Mouse (Mus musculus) midbrain, postnatal 0 days (tissue): ENCODE measurements around the gene Prm2. TPM values are rescaled to one million over a fixed set of nuclear protein-coding genes. Genes with fewer than 3 reads are reported as not detected.
A peak's percentile ranks its signal among the peaks of the same experiment; 100 is the strongest.

Experiments
- ATAC-seq: fragments of 200-750 bp; cut with Nextera tagmentation; 2 replicates; pipeline ENCODE4 v1.8.0; 2017; ENCODE audit warnings: moderate number of reproducible peaks, mild to moderate bottlenecking, moderate TSS enrichment, moderate library complexity; ENCODE audit not compliant: low FRiP score
- DNase-seq: peaks from one replicate; pipeline ENCODE4 v3.0.0-alpha.2; 2015; ENCODE audit warnings: low spot score
- H3K27ac ChIP-seq: fragments of 300-500 bp; sonication (generic); 2 replicates; pipeline ENCODE4 v1.5.1; 2014; ENCODE audit warnings: low read depth, mild to moderate bottlenecking, low read length, mixed read lengths
- H3K27me3 ChIP-seq: fragments of 300-500 bp; sonication (generic); 2 replicates; pipeline ENCODE4 v1.6.1; 2014; ENCODE audit warnings: low read length, control low read depth, mixed read lengths; ENCODE audit not compliant: insufficient read depth
- H3K36me3 ChIP-seq: fragments of 300-500 bp; sonication (generic); 2 replicates; pipeline ENCODE4 v1.6.1; 2014; ENCODE audit warnings: low read length, control low read depth, mixed read lengths; ENCODE audit not compliant: insufficient read depth
- H3K4me1 ChIP-seq: fragments of 300-500 bp; sonication (generic); 2 replicates; pipeline ENCODE4 v1.6.1; 2014; ENCODE audit warnings: mild to moderate bottlenecking, control low read depth, antibody characterized with exemption, low read length, mixed read lengths; ENCODE audit not compliant: insufficient read depth
- H3K4me2 ChIP-seq: fragments of 300-500 bp; sonication (generic); 2 replicates; pipeline ENCODE4 v1.6.1; 2014; ENCODE audit warnings: low read depth, mild to moderate bottlenecking, low read length, mixed read lengths; ENCODE audit not compliant: poor library complexity, severe bottlenecking
- H3K4me3 ChIP-seq: fragments of 300-500 bp; sonication (generic); 2 replicates; pipeline ENCODE4 v1.5.1; 2014; ENCODE audit warnings: low read depth, mild to moderate bottlenecking, low read length, moderate library complexity
- H3K9ac ChIP-seq: fragments of 300-500 bp; sonication (generic); replicated peaks from 2 replicates; pipeline ENCODE4 v1.6.1; 2014; ENCODE audit warnings: mild to moderate bottlenecking, low read length, moderate library complexity, mixed read lengths; ENCODE audit not compliant: poor library complexity, severe bottlenecking
- H3K9me3 ChIP-seq: fragments of 300-500 bp; sonication (generic); 2 replicates; pipeline ENCODE4 v1.6.1; 2016; ENCODE audit warnings: low read length, control low read depth
- CTCF ChIP-seq: IDR thresholded peaks from 2 replicates; pipeline ENCODE4 v1.5.1; 2016; ENCODE audit warnings: antibody characterized with exemption, mild to moderate bottlenecking
- WGBS: fragments of 180-500 bp; shearing (Covaris S2); extraction: QIAGEN DNeasy Blood & Tissue Kit; methylation state at CpG from one replicate; pipeline ENCODE4 v1.1.7; 2014; 5-methylcytosine and 5-hydroxymethylcytosine counted together
- polyA plus RNA-seq: library from polyadenylated mRNA; unstranded; fragments of >200 nt; fragmentation: Nextera tagmentation; extraction: Ambion mirVana; gene quantifications from 2 replicates; pipeline ENCODE4 v1.2.1, GENCODE M21; 2015
- total RNA-seq: library from RNA; depleted of rRNA; stranded (reverse); fragments of >200 nt; gene quantifications from 2 replicates; pipeline ENCODE4 v1.2.3, GENCODE M21; 2014

Gene Prm2
- total and polyA plus RNA-seq, 2 experiments from 2014 or later: not detected

GRCm38 (mm10) chr16:10770531-10771325, 25.2 kb downstream of the Prm2 start:
- H3K4me1 ChIP-seq: no peaks in the 10 kb centered on the region
- no peak overlapping the region for H3K27ac ChIP-seq
- no peaks in the 10 kb centered on the region for H3K9me3 ChIP-seq
- no peak overlapping the region for H3K4me2 ChIP-seq
- DNase-seq (no peak), ATAC-seq (no peak)
- no peaks in the 10 kb centered on the region for H3K27me3 ChIP-seq
- H3K9ac ChIP-seq: no peak overlapping the region
- TF ChIP-seq CTCF: 0 out of 2 replicates have a peak, but pooled peaks have one; percentile 3
- H3K36me3 ChIP-seq: no peaks in the 10 kb centered on the region
- WGBS: 51% methylated on average over 4 of the region's 4 CpGs
- H3K4me3 ChIP-seq: no peak overlapping the region

- DNase-seq (no peak), ATAC-seq (no peak)
- H3K4me3 ChIP-seq: no peak overlapping the region
- no peak overlapping the region for H3K9ac ChIP-seq
- H3K4me2 ChIP-seq: no peak overlapping the region
- no peaks in the 10 kb centered on the region for H3K4me1 ChIP-seq
- WGBS: 31% methylated on average over 2 of the region's 2 CpGs
- no peaks in the 10 kb centered on the region for H3K27me3 ChIP-seq
- H3K36me3 ChIP-seq: no peaks in the 10 kb centered on the region
- no peak for TF ChIP-seq CTCF
- no peaks in the 10 kb centered on the region for H3K9me3 ChIP-seq
- no peak overlapping the region for H3K27ac ChIP-seq
These were observed 26.3 kb downstream of the Prm2 start for GRCm38 (mm10) chr16:10769661-10770060.

GRCm38 (mm10) chr16:10768821-10769220, 27.1 kb downstream of the Prm2 start:
- Histone ChIP-seq H3K4me3 (no peak overlapping the region), H3K9me3 (no peaks in the 10 kb centered on the region), H3K36me3 (no peaks in the 10 kb centered on the region), H3K9ac (no peak overlapping the region), H3K4me2 (no peak overlapping the region), H3K27ac (no peak overlapping the region), H3K27me3 (no peaks in the 10 kb centered on the region), H3K4me1 (no peaks in the 10 kb centered on the region)
- ATAC-seq (no peak), DNase-seq (no peak)
- TF ChIP-seq CTCF: no peak
- WGBS: 62% methylated on average over 9 of the region's 9 CpGs

- H3K9ac ChIP-seq: no peak overlapping the region
- H3K36me3 ChIP-seq: no peaks in the 10 kb centered on the region
- peak; percentile 77 for TF ChIP-seq CTCF
- H3K27ac ChIP-seq: no peak overlapping the region
- H3K4me1 ChIP-seq: no peaks in the 10 kb centered on the region
- 39% methylated on average over 4 of the region's 4 CpGs for WGBS
- no peak overlapping the region for H3K4me2 ChIP-seq
- no peak overlapping the region for H3K4me3 ChIP-seq
- DNase-seq: peak; percentile 69
- H3K27me3 ChIP-seq: no peaks in the 10 kb centered on the region
- H3K9me3 ChIP-seq: no peaks in the 10 kb centered on the region
- no peak for ATAC-seq
These were observed 28.8 kb downstream of the Prm2 start for GRCm38 (mm10) chr16:10767158-10767557.

- no peak overlapping the region for H3K4me3 ChIP-seq
- DNase-seq (no peak), ATAC-seq (no peak)
- H3K4me2 ChIP-seq: no peak overlapping the region
- no peaks in the 10 kb centered on the region for H3K9me3 ChIP-seq
- H3K36me3 ChIP-seq: no peaks in the 10 kb centered on the region
- no peaks in the 10 kb centered on the region for H3K4me1 ChIP-seq
- no peaks in the 10 kb centered on the region for H3K27me3 ChIP-seq
- H3K27ac ChIP-seq: no peak overlapping the region
- 76% methylated on average over 2 of the region's 2 CpGs for WGBS
- TF ChIP-seq CTCF: no peak
- no peak overlapping the region for H3K9ac ChIP-seq
These were observed 31.6 kb downstream of the Prm2 start for GRCm38 (mm10) chr16:10764323-10764722.

GRCm38 (mm10) chr16:10763540-10764264, 32.2 kb downstream of the Prm2 start:
- Histone ChIP-seq H3K9ac (no peak overlapping the region), H3K4me1 (no peaks in the 10 kb centered on the region), H3K4me2 (no peak overlapping the region), H3K27me3 (no peaks in the 10 kb centered on the region), H3K36me3 (no peaks in the 10 kb centered on the region), H3K27ac (no peak overlapping the region), H3K4me3 (no peak overlapping the region), H3K9me3 (no peaks in the 10 kb centered on the region)
- WGBS: 70% methylated on average over 6 of the region's 6 CpGs
- DNase-seq: no peak
- no peak for TF ChIP-seq CTCF
- ATAC-seq: no peak
